Mouse (Mus musculus) kidney, adult 9 months (tissue): ENCODE measurements around the gene Hc.

Source experiments
- DNase-seq: peaks from one replicate; pipeline ENCODE4 v3.0.0; 2022

The Hc gene

GRCm38 (mm10) chr2:34948622-34949021 lies 112.6 kb downstream of the Hc start:
- DNase-seq, result no peak

GRCm38 (mm10) chr2:34946046-34946445 lies 115.2 kb downstream of the Hc start:
- no peak for DNase-seq

GRCm38 (mm10) chr2:34945580-34945979 lies 115.7 kb downstream of the Hc start:
- DNase-seq, result no peak

- no peak for DNase-seq
These were observed 116.5 kb downstream of the Hc start for GRCm38 (mm10) chr2:34944761-34945160.

- no peak for DNase-seq
These were observed 117.6 kb downstream of the Hc start for GRCm38 (mm10) chr2:34943556-34944120.

GRCm38 (mm10) chr2:34941061-34941675 lies 120.1 kb downstream of the Hc start:
- no peak for DNase-seq

- DNase-seq, result no peak
These were observed 121.0 kb downstream of the Hc start for GRCm38 (mm10) chr2:34940246-34940645.

- no peak for DNase-seq
These were observed 122.7 kb downstream of the Hc start for GRCm38 (mm10) chr2:34938269-34939208.

GRCm38 (mm10) chr2:34937460-34937859 lies 123.8 kb downstream of the Hc start:
- DNase-seq, result peak; percentile 38
